Mouse (Mus musculus) E14TG2a.4 (cell line): ENCODE results near the gene Gm45021.

Source experiments
- CTCF ChIP-seq: conservative IDR thresholded peaks from 2 replicates; pipeline ENCODE4 v1.5.1; 2014; ENCODE audit warnings: low read length
- NANOG ChIP-seq: IDR thresholded peaks from 2 replicates; pipeline ENCODE4 v1.6.1; 2014; ENCODE audit warnings: borderline replicate concordance, low read length, mixed read lengths
- POU5F1 ChIP-seq: IDR thresholded peaks from 2 replicates; pipeline ENCODE4 v1.6.1; 2014; ENCODE audit warnings: low read length, borderline replicate concordance

- no peak for TF ChIP-seq CTCF
- no peak for TF ChIP-seq POU5F1
- TF ChIP-seq NANOG = no peak
Observed at GRCm38 (mm10) chr6:48629661-48630034, 40.2 kb downstream of the Gm45021 start.
